Mouse (Mus musculus): Measurements from ENCODE around the gene Hoxa7.

Gene Hoxa7

DNA sequence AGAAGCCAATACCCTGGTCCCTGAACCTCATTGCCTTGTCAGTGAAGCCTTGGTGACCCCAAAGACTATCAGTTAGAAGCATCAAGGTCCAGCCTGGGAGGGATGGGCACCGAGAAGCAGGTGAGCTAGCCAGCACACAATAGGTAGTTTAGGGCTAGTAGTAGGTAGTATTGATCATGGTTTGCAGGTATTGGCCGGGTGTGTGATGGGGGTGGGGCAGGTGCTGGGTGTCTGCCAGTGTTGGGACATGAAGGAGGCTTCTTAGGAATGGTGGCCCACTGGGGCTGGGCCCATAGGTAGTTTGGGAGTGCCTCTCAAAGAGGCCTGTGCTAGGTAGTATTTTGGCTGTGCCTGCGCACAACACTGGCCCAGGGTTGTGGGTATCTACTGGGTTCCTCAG, 6.6 kb downstream of the Hoxa7 start:
- in situ Hi-C loops (cut with MboI) = no loop called here

DNA sequence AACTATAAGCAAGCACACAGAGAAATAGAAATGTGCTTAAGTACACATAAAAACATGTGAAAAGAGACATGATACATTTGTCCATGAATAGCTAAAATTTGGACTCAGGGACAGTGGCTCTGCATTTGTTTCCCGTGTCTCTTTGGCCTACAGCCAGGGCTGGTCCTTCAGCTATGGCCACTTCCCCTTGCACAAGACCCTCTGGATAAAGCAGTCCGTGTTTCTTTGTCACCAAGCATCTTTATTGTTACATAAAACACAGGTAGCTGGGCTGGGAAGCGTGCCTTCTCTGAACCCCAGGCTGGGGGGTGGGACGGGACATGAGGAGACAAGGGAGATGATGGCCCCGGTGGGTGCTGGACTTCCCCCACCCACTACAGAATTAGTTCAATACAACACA, 7.4 kb downstream of the Hoxa7 start:
- in situ Hi-C loops (cut with MboI) = no loop called here

DNA sequence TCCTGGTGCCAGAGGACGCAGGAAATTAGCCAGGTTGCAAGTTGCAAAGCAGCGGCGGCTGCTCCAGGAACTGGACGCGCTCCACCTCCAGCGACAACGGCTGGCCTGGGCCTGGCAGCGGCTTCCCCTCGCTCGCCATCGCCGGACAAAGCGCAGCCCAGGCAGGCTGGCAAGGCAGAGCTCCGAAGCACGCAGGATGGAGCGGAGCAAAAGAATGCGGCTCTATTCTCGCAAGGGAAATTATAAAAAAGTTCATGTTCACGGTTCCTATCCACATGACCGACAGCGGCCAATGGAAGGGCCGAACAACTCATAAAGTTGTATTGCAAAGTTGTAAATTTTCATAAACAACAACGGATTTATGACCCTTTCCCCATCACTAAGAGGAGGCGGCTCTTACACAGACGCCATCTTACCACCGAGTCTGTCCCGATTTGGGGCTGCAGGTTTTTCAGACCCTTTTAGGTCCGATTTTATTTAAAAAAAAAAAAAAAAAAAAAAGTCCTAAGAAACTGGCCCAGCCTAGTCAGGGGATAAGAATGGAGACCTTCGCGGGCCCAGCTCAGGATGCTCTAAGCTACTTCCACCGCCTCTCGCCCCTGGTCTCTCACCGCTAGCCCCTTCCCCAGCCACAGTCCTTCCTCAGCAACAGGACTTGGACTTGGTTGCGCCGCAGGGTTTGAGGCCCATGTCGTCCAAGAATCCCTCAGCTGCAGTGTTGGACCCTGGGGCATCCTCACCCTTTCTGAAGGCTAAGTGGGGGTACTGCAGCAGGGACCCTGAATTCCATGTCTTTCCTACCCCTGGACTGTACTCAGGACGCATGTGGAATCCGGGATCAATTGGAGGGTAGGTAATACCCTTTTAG, 8.3 kb downstream of the Hoxa7 start, which contains the start of the genes Hoxa3 and Gm28308:
Hoxa3 (minus strand) TSS at position 218 of the 868 bp plus-strand sequence.
Gm28308 (minus strand) TSS at position 221 of the 868 bp plus-strand sequence.
- in situ Hi-C loops (cut with MboI) = no loop called here

DNA sequence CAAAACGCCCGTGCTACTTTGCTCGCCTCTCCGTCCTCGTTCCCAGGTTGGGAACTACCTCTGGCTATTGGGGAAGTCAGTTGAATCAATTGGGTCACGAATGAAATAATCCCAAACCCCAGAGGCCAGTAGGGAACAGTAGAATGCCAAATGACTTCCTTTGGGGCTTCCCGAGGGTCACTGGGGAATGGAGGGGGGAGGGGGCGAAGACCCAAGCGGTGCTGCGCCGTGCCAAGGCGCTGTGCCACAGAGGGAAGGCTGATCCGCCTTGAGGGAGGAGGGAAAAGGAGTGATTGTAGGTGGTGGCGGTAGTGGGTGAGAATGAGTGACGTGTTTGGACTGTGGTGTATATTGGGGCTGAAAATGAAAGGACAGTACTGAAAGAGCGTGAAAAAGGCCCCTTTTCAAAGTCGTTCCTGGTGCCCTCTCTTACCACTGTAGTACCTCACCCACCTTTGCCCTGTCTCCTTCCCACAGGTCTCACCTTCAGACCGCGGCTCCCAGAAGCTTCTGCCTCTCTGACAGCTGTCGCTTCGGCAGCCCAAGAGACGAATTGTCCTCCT, 9.0 kb downstream of the Hoxa7 start:
- in situ Hi-C loops (cut with MboI) = no loop called here

DNA sequence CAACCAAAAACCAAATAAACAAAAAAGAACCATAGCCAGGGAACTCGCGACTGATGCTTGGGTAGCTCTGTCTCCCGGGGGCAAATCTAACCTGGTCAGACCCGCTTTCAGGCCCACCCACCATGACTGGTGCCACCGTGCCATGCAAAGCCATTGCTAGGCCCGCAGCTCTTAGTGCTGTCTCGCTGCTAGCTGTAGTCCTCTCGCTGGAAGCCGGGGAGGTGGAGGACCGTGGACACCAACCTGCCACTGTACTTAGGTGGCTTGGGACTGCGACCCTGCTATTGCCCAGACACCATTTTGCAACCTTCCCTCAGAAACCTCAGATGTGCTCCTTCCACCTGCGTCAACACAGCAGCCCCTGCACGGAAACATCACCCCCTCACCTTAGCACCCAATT, 9.7 kb downstream of the Hoxa7 start:
- in situ Hi-C loops (cut with MboI) = no loop called here

DNA sequence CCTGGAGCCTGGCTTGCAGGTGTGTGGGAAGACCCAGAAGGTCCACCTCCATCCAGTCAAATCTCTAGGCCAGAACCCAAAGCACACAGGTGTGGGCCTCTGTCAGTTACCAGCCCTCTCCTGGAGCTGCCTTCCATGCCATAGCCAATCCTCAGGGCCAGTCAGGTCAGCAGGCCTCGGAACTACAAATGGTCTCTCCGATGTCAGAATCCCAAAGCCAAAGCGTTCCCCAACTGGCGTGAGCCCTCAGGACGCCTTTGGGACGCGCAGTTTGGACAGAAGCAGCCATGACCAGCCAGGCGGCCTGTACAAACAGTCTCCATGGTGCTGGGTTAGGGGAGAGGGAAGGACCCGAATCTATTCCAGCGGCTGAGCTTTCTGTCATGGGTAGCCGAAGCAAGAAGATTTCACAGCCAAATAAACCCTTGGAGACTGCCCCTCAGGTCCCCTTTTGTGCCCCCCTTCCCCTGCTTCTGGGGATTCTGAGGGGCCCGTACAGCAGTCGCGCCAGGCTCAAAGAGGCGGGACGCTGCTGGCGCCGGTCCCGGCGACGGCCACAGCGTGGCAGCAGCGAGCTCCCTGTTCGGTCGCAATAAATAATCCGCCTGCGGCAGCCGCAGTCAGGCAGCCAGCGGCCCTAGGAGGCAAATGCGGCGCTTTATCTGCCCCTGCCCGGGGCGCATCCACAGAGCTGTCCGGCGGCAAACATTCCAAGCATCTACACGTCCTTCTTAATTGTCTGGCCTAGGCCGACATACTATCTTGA, 10.3 kb downstream of the Hoxa7 start:
- in situ Hi-C loops (cut with MboI) = no loop called here

DNA sequence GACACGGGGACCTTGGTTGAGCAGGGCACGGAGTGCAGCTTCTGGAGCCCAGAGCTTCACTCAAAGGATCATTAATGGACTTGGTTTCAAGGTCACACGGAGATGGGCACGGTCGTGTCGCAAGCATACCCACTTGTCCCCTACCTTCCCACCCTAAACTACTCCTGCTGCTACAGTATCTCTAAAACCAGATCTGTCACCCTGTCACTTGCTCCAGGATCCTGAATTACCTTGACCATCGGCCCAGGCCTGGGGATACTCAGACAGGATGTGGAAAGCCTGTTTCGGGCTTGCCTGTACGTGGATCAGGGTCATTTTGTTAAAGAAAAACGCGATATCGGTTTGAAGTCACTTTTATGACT, 12.0 kb downstream of the Hoxa7 start:
- in situ Hi-C loops (cut with MboI) = no loop called here

DNA sequence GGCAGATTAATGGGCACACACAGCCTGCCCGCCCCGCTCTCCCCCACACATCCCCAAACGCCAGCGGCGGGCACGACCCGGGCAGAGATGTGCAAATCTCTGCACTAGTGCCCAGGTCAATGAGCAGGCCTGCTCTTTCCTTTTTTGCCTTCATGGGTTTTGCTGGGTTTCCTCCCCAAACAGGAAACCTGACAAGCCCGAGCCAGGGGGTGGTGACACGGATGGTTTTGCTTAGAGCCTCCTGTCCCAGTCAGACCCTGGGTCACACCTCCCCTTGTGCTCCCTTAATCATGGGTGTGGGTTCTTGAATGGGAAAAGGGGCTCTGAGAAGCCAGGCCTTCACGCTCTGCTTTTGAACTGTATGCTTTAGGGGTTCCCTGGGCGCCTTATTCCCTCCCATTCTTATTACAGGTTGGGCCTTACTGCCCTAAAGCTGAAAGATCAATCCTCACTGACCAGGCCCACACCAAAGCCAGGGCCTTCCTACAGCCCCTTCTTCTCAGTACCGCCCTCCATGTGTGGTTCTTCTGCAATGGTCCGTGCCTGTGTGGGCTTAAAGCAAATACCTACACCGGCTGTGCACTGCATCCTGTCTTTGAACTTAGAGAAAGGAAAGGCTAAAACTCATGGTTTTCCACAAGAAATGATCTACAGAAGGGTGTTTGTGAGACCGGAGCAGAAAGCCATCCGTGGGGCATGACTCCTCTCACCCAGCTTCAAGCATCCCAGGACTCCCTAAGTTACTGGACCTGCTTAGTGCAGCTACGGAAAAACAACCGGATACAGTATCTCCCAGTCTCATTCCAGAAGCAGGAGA, 12.6 kb downstream of the Hoxa7 start:
- in situ Hi-C loops (cut with MboI) = no loop called here

DNA sequence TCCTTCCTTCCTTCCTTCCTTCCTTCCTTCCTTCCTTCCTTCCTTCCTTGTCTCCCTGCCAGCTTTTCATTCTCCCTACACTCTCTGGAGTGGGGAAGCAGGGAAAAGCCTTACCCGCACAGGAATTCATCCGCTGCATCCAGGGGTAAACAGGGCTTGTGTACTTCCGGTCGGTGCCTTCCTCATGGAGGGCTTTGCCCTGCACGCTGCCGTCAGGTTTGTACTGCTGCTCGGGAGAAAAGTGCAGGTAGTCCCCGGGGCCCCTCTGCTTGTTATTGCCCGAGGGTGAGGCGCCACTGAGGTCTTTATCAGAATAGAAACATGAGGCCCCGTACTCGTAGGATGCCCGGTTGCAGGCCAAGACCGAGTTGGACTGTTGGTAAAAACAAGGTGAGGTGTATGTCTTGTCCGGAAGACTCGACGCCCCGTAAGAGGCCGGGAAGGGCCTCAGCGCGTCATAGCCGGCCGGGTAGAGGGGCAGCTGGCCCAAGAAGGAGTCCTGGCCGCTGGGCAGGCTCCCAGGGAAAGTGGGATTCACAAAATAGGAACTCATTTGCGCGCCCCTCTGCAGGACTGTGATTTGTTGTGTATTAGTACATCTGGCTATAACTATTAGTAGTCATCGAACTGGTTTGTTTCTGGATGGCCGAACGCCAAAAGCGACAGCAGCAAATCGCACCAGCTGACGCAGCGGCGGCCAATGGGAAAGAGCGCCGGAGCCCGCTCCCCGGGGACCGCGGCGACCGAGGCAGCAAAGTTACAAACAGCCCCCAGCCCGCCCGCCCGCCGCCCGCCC, 13.4 kb downstream of the Hoxa7 start, which contains the start of gene Hoxa6:
Hoxa6 (minus strand) TSS at position 651 of the 796 bp plus-strand sequence.
- in situ Hi-C loops (cut with MboI) = no loop called here

DNA sequence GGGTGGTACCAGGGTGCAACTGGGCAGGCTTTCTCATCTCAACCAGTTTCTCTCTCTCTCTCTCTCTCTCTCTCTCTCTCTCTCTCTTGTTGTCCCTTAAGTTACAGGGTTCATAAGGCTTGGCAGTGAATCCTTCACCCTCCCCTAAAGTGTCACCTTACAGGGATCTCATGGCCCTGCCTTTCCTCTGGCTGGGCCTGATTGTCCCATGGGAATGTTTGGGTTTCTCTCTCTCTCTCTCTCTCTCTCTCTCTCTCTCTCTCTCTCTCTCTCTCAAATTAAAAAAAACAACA, 14.0 kb downstream of the Hoxa7 start:
- in situ Hi-C loops (cut with MboI) = no loop called here

DNA sequence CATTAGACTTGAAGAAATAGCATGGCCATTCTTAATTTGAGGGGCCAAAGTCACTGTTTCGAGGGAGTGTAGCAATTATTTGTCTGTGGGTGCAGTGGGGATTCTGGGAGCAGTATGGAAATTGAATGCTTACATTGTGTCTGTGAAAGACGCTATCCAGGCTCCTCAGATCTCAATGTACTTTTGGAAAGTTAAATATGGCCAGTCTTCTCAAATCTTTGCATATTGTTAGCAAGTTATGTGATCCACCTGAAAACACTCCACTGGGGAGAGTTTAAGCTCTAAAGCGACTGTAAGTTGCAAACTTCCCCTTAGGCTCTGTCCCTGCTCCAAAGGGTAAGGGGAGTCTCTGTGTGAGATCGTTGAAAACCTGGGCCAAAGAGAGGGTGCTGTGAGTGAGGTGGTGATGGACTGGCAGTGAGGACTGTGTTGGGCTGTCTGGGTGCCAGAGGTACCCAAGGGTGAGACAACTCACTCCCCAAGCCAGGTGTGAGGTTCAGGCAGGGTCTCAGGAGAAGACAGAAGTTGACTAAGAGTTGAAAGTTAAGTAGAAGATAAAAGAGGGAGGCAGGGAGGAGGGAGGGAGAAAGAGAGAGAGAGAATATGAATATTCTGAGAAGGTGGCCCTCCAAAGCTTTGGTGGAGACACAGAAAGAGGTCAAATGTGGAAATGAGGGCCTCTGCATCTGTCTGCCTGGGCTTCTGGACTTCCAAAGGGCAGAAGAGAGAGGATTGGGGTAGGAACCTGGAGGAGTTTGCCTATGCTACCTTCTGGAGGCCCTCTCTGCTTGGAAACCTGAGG, 14.6 kb downstream of the Hoxa7 start:
- in situ Hi-C loops (cut with MboI) = no loop called here

DNA sequence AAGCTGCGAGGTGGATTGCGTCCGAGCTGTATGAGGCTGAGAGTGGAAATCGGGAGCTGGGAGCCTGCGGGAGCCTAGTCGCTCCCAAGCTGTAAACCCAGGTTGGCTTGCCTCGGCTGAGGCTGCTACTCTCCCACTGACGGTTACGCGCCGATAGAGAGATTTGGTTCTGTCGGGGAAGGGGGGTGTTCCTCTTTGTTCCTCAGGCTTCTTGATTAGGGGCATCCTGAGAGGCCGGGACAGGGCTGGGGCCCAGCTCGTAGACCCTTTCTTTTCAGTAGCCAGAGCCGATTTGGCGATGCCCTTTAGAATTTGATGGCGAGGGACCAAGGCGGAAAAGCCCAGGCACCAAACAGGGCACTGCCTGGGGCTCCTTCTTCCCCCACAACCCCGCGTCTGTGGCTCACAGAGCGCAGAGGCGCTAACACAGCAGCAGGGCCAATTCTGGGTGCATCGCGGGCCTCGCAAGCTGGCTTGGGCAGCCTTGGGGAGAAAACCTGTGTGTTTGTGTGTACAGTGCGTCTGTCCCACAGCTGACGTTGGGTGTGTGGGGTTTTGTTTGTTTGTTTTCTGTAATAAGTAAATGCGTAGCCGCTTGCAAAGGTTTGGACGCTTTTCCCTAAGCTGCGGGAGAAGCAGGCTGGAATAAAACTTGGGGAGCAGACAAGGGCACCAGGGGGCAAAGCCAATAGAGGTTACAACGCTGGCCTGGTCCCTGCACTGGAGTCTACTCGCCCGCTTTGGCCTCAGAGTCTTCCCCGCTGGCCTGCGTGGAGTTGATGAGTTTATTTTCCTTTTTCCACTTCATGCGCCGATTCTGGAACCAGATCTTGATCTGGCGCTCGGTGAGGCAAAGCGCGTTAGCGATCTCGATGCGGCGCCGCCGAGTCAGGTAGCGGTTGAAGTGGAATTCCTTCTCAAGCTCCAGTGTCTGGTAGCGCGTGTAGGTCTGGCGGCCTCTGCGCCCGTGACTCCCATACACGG, 15.7 kb downstream of the Hoxa7 start:
- in situ Hi-C loops (cut with MboI) = no loop called here

DNA sequence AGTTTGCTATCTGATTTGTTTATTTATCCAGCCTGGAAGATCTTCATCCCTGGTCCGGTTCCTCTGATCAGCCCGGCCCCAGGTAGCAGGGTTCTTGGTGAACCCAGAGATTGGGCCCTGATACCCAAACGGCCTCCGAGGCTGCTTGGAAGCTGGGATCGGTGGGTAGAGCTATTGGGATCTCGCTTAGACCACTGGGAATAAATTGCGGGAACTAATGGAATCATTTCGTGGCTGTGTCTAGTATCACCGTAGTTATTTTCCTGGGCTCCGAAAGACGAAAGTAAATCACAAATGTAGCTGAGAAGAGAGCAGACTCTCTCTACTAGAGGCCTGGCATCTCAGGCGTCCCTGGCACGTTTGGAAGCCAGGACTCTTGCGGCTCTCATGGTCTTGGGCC, 16.4 kb downstream of the Hoxa7 start:
- in situ Hi-C loops (cut with MboI) = no loop called here

DNA sequence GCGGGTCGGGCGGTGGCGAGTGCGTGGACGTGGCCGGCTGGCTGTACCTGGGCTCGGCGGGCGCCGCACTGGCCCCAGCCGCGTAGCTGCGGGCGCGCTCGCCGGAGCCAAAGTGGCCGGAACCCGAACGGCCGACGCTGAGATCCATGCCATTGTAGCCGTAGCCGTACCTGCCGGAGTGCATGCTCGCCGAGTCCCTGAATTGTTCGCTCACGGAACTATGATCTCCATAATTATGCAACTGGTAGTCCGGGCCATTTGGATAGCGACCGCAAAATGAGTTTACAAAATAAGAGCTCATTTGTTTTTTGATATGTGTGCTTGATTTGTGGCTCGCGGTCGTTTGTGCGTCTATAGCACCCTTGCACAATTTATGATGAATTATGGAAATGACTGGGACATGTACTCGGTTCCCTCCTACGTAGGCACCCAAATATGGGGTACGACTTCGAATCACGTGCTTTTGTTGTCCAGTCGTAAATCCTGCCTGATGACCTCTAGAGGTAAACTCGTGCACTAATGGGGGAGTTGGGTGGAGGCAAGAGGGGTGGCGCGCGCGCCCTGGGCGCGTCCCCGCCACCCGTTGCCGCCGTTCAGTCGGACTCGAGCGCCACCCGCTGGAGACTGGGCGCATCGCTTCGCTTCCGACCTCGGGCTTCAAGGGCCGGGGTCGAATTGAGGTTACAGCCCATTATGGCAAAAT, 17.5 kb downstream of the Hoxa7 start, which contains the start of gene Hoxa5:
Hoxa5 (minus strand) TSS at position 538 of the 703 bp plus-strand sequence.
- in situ Hi-C loops (cut with MboI) = no loop called here

DNA sequence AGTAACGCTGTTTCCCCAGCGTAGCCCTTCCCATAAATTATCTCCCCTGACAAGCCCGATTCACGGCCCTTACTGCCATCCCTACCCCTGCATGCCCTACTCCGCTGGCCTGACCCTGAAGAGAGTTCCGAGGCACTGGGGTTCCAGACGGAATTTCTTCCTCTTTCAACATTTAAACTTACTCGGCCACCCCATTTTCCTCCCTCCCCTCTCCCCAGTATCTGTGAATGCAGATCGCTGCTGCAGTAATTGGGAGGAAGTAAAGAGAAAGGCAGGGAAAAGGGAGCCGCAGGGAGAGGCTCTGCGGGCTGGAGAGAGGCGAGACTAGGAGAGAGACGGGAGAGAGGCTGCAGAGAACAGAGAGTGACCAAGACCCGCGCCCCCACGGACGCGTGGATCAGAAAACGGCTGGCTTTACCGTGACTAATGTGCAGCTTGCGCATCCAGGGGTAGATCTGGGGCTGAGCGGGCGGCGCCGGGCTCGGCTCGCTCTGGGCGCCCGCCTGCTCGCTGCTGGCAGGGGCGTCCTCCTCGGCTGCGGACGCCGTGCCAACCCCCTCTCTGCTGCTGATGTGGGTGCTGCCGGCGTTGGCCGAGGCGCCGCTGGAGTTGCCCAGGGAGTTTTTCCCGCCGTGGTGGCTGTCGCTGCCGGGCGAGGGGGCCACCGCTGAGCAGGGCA, 18.1 kb downstream of the Hoxa7 start:
- in situ Hi-C loops (cut with MboI) = no loop called here

DNA sequence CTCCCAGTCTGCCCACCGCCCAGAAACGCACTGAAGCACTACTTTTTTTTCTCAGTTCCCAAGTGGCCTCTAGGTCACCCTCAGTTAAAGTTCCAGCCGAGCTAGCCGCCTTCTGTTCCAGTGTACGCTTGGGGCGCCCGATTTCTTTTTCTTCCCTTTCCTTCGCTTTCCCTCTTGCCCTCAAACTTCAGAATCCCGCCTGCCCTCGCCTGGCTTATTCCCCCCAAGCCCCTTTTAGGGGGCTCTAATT, 18.6 kb downstream of the Hoxa7 start:
- in situ Hi-C loops (cut with MboI) = no loop called here

DNA sequence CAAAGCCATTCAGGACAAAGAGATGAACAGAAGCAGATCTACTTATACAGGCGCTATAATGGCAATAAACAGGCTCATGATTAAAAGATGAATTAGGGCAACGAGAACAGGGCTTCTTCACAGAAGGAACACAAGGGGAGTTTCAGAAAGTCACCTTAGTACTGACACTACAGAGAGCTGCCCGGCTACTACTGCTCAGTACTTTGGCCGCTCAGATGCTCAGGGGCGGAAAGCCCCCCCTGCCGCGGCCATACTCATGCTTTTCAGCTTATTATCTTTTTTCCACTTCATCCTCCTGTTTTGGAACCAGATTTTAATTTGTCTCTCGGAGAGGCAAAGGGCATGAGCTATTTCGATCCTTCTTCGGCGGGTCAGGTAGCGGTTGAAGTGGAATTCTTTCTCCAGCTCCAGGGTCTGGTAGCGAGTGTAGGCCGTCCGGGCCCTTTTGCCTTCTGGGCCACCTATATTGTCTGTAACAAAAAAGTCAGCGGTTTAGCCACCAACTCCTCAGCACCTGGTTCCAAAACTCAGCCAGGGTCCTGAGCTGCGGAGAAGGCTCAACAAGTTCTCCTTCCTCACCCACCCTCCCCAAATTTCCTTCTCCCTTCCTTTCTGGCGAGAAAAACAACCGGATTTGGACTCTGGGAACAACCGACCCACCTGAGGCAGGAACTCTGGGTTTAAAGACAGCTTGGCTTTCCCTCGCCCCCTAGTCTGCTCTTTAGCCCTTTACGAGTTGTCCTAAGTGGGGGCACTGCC, 19.1 kb downstream of the Hoxa7 start:
- in situ Hi-C loops (cut with MboI) = no loop called here

All from mature B cell (primary cell).